8 mouse cellular contexts compared by ENCODE assay signal in the genomic region with DNA sequence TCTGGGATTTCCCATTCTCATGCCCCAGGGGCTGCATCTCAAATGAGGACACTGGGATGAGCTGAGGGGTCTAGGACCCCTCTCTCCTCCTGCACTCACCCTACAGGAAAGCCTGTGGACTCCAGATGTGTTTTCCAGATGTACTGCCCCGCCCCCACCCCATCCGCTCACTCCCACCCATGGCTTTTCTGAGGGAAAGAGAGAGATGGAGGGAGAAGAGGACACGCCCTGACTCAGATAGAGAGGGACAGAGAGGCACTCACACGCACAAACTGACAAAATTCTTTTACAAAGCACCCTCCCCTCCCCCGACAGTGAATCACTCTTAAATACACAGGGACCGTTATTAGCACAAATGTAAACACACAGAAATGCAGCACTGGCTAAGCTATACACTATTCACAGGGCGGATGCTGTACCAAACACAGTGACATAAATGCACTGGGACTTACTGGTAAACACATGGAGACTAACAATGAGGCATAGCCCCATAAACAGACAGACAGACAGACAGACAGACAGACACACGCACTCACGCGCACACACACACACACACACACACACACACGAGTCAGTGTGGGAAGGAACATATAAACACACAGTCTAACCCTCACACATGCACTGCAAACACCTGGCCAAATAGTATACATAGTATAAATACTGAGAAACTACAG. TPM values are rescaled to one million over a fixed set of nuclear protein-coding genes. Genes with fewer than 3 reads are reported as not detected.
DNase-seq lines count a peak whose midpoint lies in the region; ATAC-seq and TF ChIP-seq lines count a peak whose summit lies in the region.

No protein-coding gene starts in this region.

- no peaks in the 10 kb centered on the region for H3K9me3 ChIP-seq in forebrain, embryonic 16.5 days (ENCODE audit: control insufficient read depth, low read length)
- no peaks in the 10 kb centered on the region for H3K9me3 ChIP-seq in liver, embryonic 12.5 days (replicated peaks)
- no peaks in the 10 kb centered on the region for H3K9me3 ChIP-seq in neural tube, embryonic 12.5 days

- peak overlapping the region; percentile 68 for H3K4me2 ChIP-seq in forebrain, embryonic 16.5 days (ENCODE audit: low read length)
- H3K4me2 ChIP-seq in liver, embryonic 12.5 days: peak overlapping the region; percentile 71
- H3K4me2 ChIP-seq in neural tube, embryonic 12.5 days (replicated peaks): peak overlapping the region; percentile 70

- H3K9ac ChIP-seq in forebrain, embryonic 16.5 days (replicated peaks; ENCODE audit: low read depth, low read length): peak overlapping the region; percentile 61
- H3K9ac ChIP-seq in liver, embryonic 12.5 days: peak overlapping the region; percentile 58
- peak overlapping the region; percentile 57; the same call in 1 of the 2 replicates for H3K9ac ChIP-seq in neural tube, embryonic 12.5 days

- peak; percentile 59 for ATAC-seq in forebrain, embryonic 16.5 days
- peak; percentile 17 for ATAC-seq in liver, embryonic 12.5 days
- ATAC-seq in neural tube, embryonic 12.5 days (ENCODE audit: low FRiP score, low read depth): peak; percentile 64

- H3K4me1 ChIP-seq in testis, adult 2 months (ENCODE audit: control insufficient read depth, insufficient read depth, low read length): peaks cover 8% of the 10 kb centered on the region
- peaks cover 14% of the 10 kb centered on the region for H3K4me1 ChIP-seq in forebrain, embryonic 16.5 days (replicated peaks; ENCODE audit: control insufficient read depth, insufficient read depth, low read length)
- peaks cover 59% of the 10 kb centered on the region for H3K4me1 ChIP-seq in liver, embryonic 12.5 days
- peaks cover 10% of the 10 kb centered on the region for H3K4me1 ChIP-seq in neural tube, embryonic 12.5 days

- 53% methylated on average over 11 of the region's 11 CpGs for WGBS in forebrain, embryonic 16.5 days
- WGBS in liver, embryonic 12.5 days (ENCODE audit: insufficient replicate concordance): 31% methylated on average over 11 of the region's 11 CpGs
- WGBS in neural tube, embryonic 12.5 days: 52% methylated on average over 11 of the region's 11 CpGs

- intact Hi-C loops in gastrocnemius, postnatal 14 days (cut with DNase I; ENCODE audit: low total_unique reads): no loop called here

- TF ChIP-seq CTCF in testis, adult 2 months (IDR thresholded peaks at IDR 0.05; ENCODE audit: control insufficient read depth, insufficient read depth, insufficient replicate concordance, low read depth, low read length): no peak

- no peak for TF ChIP-seq POLR2A in testis, adult 2 months (IDR thresholded peaks at IDR 0.05; ENCODE audit: control insufficient read depth, low read depth, low read length)

- H3K4me3 ChIP-seq in testis, adult 2 months (ENCODE audit: control insufficient read depth, low read depth, low read length): peak overlapping the region; percentile 22; the same call in 1 of the 2 replicates
- peak overlapping the region; percentile 34 for H3K4me3 ChIP-seq in forebrain, embryonic 16.5 days (replicated peaks; ENCODE audit: low read length)
- peak overlapping the region; percentile 38 for H3K4me3 ChIP-seq in liver, embryonic 12.5 days
- H3K4me3 ChIP-seq in neural tube, embryonic 12.5 days: peak overlapping the region; percentile 31

- no peak for DNase-seq in testis, postnatal 14 days (ENCODE audit: low spot score)
- DNase-seq in cerebellum, postnatal 36 days: no peak
- DNase-seq in gastrocnemius, postnatal 14 days: no peak
- no peak for DNase-seq in gastrocnemius, postnatal 4 days (ENCODE audit: low spot score in 2 of 2)

- peak overlapping the region; percentile 80 for H3K27ac ChIP-seq in testis, adult 2 months (ENCODE audit: control insufficient read depth, insufficient read depth, low read depth, low read length)
- peak overlapping the region; percentile 65 for H3K27ac ChIP-seq in forebrain, embryonic 16.5 days (ENCODE audit: low read length)
- H3K27ac ChIP-seq in liver, embryonic 12.5 days: peak overlapping the region; percentile 59
- no peak overlapping the region for H3K27ac ChIP-seq in neural tube, embryonic 12.5 days

- no peaks in the 10 kb centered on the region for H3K36me3 ChIP-seq in testis, adult 2 months (ENCODE audit: control insufficient read depth, insufficient read depth, low read length)
- H3K36me3 ChIP-seq in forebrain, embryonic 16.5 days (ENCODE audit: control insufficient read depth, insufficient read depth): no peaks in the 10 kb centered on the region
- no peaks in the 10 kb centered on the region for H3K36me3 ChIP-seq in liver, embryonic 12.5 days
- peaks cover 7% of the 10 kb centered on the region; the same call in 1 of the 2 replicates for H3K36me3 ChIP-seq in neural tube, embryonic 12.5 days

- no peaks in the 10 kb centered on the region for H3K27me3 ChIP-seq in testis, adult 2 months (ENCODE audit: control insufficient read depth, insufficient read depth, low read length)
- H3K27me3 ChIP-seq in forebrain, embryonic 16.5 days (replicated peaks; ENCODE audit: control insufficient read depth, insufficient read depth, low read length): no peaks in the 10 kb centered on the region
- peaks cover 16% of the 10 kb centered on the region for H3K27me3 ChIP-seq in liver, embryonic 12.5 days (replicated peaks)
- no peaks in the 10 kb centered on the region for H3K27me3 ChIP-seq in neural tube, embryonic 12.5 days (replicated peaks)

RNA-seq across cellular contexts. Expression of a gene that starts 6.4 kb away (rescaled TPM):
- 20.8 and 23.7 TPM in 2 replicates for polyA plus RNA-seq in testis, adult 2 months (2012; rRNA removed)
- 14.6 and 15.9 TPM in 2 replicates for polyA plus RNA-seq in forebrain, embryonic 16.5 days (2015; fragmentation: Nextera tagmentation; extraction: Ambion mirVana)
- polyA plus RNA-seq in liver, embryonic 12.5 days (2016; fragmentation: Nextera tagmentation; extraction: Ambion mirVana): 14.1 and 20.1 TPM in 2 replicates
- 33.0 and 35.7 TPM in 2 replicates for polyA plus RNA-seq in neural tube, embryonic 12.5 days (2016; fragmentation: Nextera tagmentation; extraction: Ambion mirVana)
- total RNA-seq in gastrocnemius, postnatal 14 days (2021): 10 to 100 TPM; 68.6 to 82.2 TPM
- total RNA-seq in gastrocnemius, postnatal 4 days (2021): 100 to 1,000 TPM; 172 to 194 TPM

RNA-seq across cellular contexts. Expression of a gene that starts 27.5 kb away (rescaled TPM):
- 79.0 and 82.5 TPM in 2 replicates for polyA plus RNA-seq in testis, adult 2 months (2012; rRNA removed)
- polyA plus RNA-seq in forebrain, embryonic 16.5 days (2015; fragmentation: Nextera tagmentation; extraction: Ambion mirVana): 44.2 and 46.6 TPM in 2 replicates
- polyA plus RNA-seq in liver, embryonic 12.5 days (2016; fragmentation: Nextera tagmentation; extraction: Ambion mirVana): 46.1 and 52.3 TPM in 2 replicates
- 64.7 and 67.0 TPM in 2 replicates for polyA plus RNA-seq in neural tube, embryonic 12.5 days (2016; fragmentation: Nextera tagmentation; extraction: Ambion mirVana)
- 10 to 100 TPM; 67.9 to 69.5 TPM for total RNA-seq in gastrocnemius, postnatal 14 days (2021)
- 100 to 1,000 TPM; 131 to 132 TPM for total RNA-seq in gastrocnemius, postnatal 4 days (2021)

RNA-seq across cellular contexts. Expression of a gene that starts 34.6 kb away (rescaled TPM):
- polyA plus RNA-seq in testis, adult 2 months (2012; rRNA removed): 1.7 and 1.9 TPM in 2 replicates
- polyA plus RNA-seq in forebrain, embryonic 16.5 days (2015; fragmentation: Nextera tagmentation; extraction: Ambion mirVana): 1.0 and 1.1 TPM in 2 replicates
- 0.62 and 0.81 TPM in 2 replicates for polyA plus RNA-seq in liver, embryonic 12.5 days (2016; fragmentation: Nextera tagmentation; extraction: Ambion mirVana)
- 2.9 and 4.0 TPM in 2 replicates for polyA plus RNA-seq in neural tube, embryonic 12.5 days (2016; fragmentation: Nextera tagmentation; extraction: Ambion mirVana)
- total RNA-seq in gastrocnemius, postnatal 14 days (2021): under 1 TPM; 0.16 to 0.43 TPM
- total RNA-seq in gastrocnemius, postnatal 4 days (2021): under 1 TPM; 0.57 to 0.69 TPM
